Mouse (Mus musculus) thymus, postnatal 14 days (tissue): ENCODE results near the gene Calr.

Experiments
- DNase-seq: peaks from one replicate; pipeline ENCODE4 v3.0.0; 2021

The Calr gene

DNA sequence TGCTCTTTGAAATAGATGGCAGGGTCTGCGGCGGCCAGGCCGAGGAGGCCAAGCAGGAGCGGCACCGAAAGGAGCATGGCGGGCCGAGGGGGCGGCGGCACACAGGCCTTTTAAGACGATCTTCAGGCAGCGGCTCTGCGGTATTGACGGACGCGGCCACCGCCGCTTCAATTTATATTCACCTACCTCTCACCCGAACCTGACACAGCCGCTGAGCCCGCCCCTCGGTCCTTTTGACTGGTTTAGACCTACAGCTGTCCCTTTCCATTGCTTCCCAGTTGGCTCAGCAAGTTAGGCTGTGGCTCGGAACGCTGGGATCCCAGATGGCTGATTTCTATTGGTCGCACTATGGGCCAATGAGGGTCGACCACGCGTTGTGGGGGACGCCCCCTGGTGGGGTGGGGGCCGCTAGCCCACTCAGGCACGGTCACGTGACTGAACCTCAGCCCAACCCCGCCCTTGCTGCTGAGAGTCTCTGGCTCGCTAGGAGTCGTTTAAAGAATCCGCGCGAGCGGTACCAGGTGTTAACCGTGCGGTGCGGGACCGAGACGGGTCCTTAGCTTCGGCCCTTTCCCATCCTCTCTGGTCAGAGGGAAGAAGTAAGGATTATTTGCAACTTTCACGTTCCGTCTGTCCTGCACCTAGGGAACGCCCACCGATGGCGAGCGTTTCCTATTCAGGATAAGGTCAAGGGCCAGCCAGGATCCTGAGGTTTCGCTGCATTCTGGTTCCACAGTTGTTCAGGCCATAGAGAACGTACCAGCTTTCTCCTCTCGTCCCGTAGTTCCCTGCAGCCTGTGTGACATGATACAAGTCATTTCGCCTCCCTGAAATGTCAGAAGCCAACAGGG is at the start of gene Calr:
Gene Calr, minus strand, starts transcription at position 213 of the 851 bp plus-strand sequence.
- peak; percentile 100 for DNase-seq

DNA sequence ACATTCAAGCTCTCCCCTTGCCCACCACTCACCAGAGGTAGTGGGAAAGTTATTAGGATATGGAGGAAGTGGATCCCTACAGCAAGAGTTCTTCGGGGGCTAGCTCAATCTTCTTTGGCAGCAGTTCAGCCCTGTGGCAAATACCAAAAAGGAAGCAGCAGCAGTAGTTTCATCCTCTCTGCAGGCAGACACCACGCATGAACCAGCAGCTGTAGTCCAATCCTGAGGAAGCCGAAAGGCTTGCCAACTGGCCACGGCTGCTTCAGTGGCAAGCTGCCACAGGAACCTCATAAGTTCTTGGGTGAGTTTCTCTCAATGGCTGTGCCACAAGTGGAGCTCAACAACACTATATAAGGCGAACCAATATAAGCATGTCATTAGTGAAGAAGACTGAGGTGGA is 49.2 kb upstream of the Calr start:
- DNase-seq = no peak

DNA sequence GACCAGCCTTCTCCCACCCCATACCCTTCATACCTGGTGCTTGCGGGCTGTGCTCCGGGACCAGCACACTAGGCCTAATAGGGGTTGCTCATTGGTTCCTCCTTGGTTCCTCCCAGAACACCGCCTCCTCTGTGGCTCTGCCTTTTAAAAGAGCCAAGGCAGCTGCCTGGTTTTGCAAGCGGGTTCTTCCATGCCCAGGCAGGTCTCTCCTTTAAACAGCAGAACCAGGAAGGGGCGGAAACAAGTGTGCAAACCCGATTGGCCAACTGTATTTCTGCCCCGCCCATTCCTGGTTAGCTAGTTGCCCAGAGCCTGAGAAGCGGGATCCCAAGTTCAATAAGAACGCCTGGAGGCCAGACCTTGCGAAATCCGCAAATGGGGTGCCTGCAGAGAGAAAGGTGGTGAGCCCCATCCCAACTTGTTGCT is 47.0 kb upstream of the Calr start, which contains the start of gene Gcdh:
Gene Gcdh, minus strand, starts transcription at position 213 of the 426 bp plus-strand sequence.
- peak; percentile 88 for DNase-seq

DNA sequence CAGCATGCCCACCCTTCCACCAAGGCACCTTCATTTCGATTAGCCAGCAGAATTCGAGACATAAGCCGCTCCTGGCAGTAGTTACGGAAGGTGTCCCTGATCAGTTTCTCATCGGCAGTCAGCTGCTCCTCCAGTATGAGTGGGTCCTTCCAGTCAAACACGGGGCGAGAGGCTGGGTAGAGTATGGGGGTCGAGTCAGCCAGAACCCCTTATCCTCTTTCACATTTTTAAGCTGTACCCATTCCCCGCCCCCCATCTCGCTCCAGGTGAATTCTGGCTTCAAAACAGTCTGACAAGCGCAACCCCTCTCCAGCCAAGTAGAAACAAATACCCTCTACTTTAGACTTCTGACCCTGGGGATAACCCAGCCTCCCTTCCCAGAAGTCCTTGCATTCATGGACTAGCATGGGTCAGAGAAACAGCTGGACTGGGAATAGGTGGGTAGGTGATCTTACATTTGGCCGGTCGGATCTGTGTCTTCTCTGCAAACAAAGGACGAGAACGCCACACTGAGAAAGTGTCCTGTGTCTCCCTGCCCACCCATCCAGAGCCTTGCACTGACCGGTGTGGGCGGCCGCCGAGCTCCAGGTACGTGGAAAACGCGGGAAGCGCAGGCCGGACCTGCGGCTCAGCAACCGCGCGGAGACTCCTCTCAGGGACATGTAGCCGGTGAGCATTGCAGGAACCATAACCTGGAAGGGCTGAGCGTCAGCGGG is 46.4 kb upstream of the Calr start:
- DNase-seq = no peak

DNA sequence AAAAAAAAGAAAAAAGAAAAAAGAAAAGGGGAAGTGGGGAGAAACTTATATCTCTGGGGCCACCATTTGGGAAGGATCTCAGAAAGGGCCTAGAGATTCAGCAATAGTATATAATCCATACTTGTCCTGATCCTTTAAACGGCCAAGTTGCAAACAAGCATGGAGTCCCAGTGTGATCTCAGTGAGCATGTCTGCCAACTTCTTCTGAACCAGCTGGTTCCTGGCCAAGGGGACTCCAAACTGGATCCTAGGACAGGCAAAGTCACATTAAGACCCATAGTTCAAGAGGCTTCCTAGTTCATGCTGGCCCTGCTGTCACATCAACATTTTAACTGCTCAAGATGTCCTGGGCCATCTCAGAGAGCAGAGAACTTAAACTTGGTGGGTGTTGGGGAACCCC is 42.4 kb upstream of the Calr start:
- DNase-seq = no peak

DNA sequence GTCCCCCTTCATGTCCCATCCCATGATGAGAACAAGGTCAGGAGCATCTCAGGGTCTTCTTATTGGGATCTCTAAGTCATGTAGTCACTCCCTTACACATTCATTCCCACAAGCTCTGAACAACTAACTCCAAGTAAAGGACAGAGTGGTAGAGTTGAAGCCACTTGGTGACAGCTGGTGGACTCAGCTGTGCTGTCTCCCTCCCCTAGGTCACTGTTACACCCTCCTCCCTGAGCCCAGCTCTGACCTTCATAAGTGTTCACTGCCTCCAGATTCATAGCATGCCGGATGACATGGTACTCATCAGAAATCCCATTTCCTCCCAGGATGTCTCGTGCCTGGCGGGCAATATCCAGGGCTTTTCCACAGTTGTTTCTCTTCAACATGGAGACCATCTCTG is 41.5 kb upstream of the Calr start:
- DNase-seq = no peak

DNA sequence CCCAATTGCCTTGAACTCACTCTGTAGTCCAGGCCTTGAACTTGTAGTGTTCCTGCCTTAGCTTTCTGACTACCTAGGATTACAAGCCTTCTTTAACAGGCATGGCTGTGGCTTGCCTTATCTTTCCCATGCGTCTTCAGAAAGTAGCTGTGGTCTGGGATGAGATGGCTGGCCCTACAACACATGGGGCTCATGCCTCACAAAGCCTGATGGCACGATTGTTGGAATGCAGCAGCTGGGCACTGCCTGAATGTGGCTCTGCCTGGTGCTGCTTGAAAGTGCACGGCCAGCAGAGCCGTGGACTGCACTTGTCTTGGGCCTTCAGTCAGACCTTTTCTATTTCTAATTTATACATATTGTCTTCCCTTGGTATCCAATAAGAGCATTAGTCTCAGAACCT is 38.0 kb upstream of the Calr start:
- DNase-seq = no peak

DNA sequence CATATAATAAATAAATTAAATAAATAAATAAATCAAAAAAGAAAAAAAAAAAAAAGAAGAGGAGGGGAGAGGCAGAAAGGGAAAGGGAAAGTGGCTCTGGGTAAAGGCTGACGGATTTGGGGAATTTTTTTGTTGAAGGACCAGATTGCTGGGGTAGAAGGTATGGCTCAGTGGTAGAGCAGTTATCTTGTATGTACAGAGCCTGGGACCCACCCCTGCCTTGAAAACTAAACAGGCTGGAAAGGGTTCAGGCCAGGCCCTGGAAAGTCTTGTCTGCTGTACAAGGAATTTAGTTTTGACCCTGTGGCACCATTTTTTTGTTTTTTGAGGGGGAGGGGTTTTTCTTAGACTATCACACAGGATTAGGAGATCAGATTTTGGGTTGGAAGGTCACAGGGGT is 32.2 kb upstream of the Calr start:
- no peak for DNase-seq

DNA sequence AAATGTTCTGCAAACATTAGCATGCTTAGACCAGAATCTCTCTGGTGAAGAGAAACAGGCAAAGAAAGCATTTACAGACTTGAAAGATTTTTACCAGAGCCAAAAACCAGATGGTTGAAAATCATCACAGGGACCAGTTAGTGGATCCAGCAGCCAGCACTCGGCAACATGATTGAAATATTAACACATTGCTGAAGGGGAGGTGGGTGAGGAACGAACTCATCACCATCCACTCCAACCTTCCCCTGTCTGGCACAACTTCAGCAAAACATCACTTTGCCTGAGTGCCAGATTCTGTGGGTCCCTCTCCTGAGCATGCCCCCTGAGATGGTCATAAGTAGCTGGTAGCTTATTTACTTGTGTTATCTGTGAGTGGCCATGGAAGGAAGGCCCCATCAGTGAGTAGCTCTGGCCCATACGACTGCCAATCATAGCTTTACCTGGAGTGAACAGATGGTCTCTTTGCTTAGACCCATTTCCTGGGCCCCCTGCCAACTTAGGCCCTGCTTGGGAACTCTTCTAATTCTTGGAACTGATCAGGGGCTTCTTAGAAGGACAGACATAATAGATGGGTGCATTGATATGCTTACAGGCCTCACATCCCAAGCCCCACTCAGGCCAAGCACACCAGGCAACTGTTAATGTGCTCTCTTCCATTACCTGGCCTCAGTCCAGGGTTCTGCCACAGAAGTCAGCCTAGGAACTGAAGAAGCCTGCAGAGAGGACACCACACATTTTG is 30.7 kb upstream of the Calr start:
- no peak for DNase-seq

DNA sequence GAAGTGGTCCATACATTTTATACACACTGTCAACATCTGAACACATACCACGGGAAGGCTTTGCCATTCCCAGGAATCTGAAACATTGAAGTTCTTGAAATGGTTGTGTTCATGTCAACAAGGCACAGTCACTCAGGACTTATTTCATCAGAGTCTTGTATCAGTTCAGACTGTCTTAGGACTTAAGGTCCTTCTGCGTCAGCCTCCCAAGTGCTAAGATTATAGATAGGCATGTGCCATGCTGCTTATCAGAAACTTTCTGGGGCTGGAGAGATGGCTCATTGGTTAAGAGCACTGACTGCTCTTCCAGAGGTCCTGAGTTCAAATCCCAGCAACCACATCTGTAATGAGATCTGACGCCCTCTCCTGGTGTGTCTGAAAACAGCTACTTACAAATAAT is 27.6 kb upstream of the Calr start:
- DNase-seq = no peak

DNA sequence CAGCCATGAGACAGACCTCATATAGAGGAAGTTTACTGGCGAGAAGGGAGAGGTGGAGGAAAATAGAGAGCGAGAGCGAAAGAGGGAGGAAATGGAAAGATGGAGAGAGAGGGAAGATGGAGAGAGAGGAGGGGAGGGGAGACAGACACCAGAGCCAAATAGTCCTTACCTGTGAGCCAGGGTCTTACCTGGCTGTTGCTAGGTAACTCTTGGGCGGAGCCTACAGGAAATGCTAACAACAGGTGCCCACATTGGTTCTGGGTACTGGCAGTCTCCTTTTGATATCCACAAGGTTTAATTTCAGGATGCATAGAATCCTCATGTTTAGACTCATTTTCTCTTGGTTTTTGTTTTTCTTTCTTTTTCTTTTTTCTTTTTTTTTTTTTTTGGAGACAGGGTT is 26.3 kb upstream of the Calr start:
- no peak for DNase-seq

DNA sequence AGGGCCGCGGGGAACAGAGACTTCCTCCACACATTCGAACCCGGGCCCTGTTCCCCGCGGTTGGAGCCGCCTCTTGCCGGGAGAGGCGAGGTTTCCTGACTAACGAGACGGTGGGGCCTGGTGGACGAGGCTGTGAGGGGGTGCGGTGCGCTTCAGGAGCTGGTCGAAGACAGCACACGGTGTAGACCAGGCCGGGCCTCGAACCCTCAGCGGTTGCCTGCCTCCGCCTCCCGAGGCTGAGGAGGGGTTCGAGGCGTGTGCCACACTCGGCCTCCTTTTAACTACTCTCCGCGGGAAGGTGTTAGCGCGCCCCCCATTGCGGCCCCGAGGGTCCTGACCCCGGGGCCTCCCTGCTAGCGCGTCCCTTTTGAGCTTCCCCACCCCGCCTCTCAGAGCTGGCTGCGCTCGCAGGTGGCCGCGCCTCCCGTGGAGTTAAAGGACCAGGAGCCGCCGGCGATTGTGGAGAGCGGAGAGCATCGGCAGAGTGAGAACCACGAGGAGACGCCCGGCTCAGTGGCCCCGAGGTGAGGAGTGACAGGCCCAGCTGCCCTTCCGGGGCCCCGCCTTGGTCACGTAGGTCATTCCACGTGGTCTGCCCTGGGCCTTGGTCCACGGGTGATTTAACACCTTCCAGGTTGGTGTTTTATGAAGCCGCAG is 25.7 kb upstream of the Calr start:
- peak; percentile 46 for DNase-seq

DNA sequence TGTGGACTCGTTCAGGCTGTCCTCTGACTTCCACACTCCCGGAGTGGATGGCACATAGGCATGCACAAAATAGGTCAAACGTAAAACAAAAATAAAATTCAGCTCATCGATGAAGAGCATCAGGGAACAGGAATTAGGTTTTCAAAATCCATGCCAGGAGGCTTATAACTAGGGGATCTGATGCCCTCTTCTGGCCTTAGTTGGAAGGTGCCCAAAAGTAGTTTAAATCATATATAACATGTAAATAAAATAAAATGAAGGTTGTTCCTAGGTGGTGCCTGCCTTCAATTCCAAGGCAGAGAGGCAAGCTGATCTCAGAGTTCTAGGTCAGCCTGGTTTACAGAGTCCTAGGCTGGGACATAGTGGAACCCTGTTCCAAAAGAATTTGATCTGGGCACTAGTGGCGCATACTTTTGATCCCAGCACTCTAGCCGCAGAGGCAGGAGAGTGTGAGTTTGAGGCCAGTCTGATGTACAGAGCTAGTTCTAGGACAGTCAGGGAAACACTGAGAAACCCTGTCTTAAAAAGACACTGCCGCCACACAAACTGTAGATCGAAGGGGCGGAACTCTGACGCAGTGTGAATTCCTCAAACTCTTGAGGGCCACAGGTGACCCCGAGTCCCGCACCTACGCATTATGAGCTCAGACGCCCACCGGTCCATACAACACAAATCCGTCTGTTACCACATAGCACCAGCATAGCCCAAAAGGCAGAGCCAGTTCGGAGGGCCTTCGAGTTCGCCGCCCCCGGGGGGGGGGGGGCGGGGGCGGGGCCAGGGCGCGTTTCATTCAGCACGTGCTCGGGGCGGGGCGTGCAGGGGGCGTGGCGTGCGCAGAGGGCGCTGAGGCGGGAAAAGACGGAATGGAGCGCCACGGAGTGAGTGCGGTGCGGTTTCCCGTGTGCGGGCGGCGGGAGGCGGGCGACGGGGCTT is 24.9 kb upstream of the Calr start, which contains the start of gene Syce2:
Gene Syce2, plus strand, starts transcription at position 736 of the 933 bp plus-strand sequence.
- peak; percentile 91 for DNase-seq

DNA sequence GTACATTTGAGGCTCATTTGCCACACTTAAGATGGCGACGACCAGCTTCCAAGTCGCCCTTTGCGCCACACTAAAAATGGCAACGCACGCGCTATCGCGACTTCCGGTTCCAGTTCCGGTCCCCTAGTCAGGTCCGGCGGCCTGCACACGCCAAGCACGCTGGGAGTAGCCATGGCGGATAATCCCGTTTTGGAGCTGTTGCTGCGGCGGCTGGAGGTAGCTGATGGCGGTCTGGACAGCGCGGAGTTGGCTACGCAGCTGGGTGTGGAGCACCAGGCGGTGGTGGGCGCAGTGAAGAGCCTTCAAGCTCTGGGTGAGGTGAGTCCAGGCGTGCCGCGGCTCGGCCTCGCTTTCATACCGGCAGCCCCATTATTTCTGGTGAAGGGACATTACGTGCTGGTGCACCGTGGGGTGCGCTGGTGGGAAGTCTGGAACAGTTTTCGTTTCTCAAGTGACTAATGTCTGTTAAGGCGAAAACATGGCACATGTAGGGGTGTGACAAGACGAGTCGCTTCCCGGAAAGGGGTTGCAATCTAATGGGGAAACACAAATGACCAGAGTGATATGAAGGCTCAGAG is 10.2 kb upstream of the Calr start, which contains the start of gene Farsa:
Gene Farsa, plus strand, starts transcription at position 126 of the 578 bp plus-strand sequence.
- peak; percentile 91 for DNase-seq

DNA sequence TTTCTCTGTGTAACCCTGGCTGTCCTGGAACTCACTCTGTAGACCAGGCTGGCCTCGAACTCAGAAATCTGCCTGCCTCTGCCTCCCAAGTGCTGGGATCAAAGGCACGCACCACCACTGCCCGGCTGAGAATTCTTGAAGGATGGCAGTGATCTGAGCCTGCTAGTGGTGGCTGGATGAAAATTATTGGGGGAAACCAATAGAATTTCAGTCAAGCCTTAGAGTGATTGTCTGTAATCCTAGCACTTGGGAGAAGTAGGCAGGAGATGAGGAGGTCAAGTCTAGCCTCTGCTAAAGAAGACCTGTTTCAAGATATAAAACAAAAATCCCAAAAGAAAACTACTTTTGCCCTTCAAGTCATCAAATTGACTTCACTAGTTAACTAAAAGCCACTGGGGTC is 9.7 kb upstream of the Calr start:
- DNase-seq = no peak

DNA sequence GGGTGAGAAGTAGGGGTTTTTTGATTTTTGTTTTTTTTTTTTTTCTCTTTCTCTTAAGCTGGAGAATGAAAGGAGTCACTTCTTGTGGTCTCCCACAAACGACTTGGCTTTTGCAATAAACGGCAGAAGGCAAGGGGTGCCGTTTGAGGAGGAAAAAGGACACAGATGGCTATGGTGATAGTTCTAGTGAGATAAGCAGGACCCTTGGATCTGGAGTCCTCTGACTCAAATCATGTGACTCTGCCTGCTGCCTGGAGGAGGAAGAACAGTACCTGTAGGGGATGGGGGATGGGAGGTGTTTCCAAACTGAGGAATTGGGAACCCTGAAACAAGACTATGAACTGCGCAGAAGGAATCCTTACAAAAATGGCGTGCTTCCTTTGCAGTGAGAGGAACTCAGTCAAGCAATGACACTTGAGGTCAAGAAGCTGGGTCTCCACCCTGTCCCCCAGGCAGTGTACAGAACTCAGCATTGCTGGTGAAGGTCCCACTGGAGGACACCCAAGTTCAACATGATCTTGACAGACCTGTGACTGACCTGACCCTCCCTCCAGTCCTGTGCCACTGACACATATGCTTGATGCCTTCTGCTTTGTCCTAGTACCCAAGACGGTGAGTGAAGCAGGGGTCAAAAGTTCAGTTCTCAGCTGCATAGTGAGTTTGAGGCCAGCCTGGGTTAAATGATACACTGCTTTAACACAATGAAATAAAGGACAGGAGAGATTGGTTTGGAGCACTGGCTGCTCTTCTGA is 1.1 kb upstream of the Calr start:
- peak; percentile 36 for DNase-seq

DNA sequence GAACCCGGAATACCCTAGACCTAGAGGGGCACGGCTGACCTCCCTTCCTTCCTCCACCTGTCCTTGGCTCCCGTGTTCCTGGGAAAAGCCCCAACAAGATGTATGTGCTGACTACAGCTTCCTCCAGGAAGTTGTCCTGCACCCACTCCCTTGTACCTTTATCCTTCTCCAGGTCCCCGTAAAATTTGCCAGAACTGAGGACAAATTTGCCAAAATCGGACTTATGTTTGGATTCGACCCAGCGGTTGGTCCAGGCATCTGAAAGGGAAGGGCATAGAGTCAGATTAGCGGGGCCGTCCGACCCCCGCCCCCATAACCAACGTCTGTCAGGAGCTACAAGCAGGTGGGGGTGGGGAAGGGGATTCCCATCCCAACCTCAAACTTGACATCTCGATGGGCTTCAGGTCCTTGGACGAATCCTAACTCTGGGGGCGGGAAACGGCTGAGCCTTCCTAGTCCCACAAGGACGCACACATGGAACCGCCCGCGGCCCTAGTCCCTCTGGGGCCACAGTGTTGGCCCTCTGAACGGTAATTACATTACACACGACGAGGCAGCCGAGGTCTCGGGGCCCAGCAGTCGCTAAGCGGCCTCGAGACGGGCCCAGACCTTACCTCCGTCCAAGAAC is 526 bp downstream of the Calr start:
- DNase-seq = no peak

DNA sequence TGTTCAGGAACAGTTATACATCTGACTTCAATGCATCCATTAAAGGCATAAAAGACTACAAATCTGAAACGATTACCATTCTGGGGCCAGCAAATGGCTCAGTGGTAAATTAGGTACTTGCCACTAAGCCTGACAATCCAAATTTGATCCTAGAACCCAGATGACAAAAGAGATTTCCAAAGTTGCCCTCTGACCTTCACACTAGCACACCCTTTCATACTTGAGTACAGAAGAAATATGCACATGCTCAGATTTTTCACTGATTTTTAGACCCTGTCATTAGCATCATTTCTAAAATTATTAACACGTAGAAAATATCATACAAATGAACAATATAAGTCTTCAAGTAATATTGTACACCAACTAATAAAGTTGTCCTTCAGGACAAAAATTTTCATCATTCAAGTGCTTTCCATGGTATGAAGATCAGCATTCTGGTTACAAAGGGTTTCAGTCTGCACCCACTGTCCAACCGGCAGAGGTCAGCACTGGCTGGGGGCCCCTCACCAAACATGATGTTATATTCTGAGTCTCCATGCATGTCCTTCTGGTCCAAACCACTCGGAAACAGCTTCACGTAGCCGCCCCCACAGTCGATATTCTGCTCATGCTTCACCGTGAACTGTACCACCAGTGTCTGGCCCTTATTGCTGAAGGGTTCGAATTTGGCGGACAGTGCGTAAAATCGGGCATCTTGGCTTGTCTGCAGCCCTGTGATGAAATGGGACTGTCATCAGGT is 1.2 kb downstream of the Calr start:
- DNase-seq = no peak

DNA sequence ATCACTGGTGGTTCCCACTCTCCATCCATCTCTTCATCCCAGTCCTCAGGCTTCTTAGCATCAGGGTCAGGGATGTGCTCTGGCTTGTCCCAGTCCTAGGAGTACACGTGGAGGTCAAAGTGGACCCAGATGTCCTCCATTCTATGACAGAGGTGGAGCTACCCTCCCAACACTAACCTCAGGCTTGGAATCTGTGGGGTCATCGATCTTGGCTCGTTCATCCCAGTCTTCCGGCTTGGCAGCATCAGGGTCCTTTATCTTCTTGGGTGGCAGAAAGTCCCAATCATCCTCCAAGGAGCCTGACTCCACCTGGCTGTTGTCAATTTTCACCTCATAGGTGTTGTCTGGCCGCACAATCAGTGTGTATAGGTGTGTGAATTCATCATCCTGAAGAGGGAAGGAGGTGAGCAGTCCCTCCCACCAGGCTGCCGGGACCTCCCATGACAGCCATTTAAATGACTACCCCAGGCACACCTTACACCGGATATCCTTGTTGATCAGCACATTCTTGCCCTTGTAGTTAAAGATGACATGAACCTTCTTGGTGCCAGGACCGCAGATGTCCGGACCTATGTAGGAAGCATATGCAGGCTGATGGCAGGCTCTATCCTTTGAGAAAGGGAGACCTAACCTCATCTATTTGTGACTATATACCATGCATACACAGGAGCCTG is 2.2 kb downstream of the Calr start:
- no peak for DNase-seq
